ENCODE assay signal across 9 mouse cellular contexts in the genomic region with DNA sequence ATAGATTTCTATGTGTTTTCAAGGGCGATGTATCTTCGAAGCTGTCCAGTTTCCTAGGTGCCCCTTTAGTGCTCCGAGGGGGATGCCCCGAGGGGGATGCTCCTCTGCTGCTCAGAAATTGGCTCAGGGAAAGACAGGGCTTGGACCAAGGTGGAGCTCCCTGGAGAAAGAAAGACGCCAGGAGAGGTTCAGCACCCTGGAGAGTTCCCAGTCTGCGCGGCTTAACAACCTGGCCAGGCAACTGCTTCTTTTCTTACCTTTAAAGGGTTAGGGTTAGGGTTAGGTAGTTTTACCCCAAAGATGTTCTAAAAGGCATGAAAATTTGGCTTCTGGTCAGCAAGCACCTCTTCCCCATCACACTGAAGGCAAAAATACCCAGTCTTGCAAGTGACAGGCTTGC. TPM values are rescaled to one million over a fixed set of nuclear protein-coding genes. Genes with fewer than 3 reads are reported as not detected.
DNase-seq lines count a peak whose midpoint lies in the region; ATAC-seq lines count a peak whose summit lies in the region.
"Had no signal": no experiment of that assay in that cellular context is flagged by ENCODE, and none has a peak within 500 bp of the region (broad histone marks: within the 10 kb centered on the region; RNA-seq: fewer than 3 reads in every experiment).

No protein-coding gene starts in this region.

- H3K9me3 ChIP-seq in hindbrain, embryonic 10.5 days, result no peaks in the 10 kb centered on the region
- no peaks in the 10 kb centered on the region for H3K9me3 ChIP-seq in hindbrain, embryonic 14.5 days (ENCODE audit: control insufficient read depth, low read length)
- H3K9me3 ChIP-seq: limb, embryonic 13.5 days had no signal

- ATAC-seq in hindbrain, embryonic 14.5 days (ENCODE audit: low FRiP score), result no peak
- ATAC-seq in inflammation-experienced regulatory T-cells, adult 6 months, result no peak

- H3K4me3 ChIP-seq in hindbrain, embryonic 10.5 days, result no peak overlapping the region
- no peak overlapping the region for H3K4me3 ChIP-seq in hindbrain, embryonic 14.5 days (replicated peaks; ENCODE audit: low read length)
- H3K4me3 ChIP-seq: limb, embryonic 13.5 days had no signal

- WGBS in hindbrain, embryonic 10.5 days, result 30% methylated on average over 7 of the region's 7 CpGs
- 27% methylated on average over 7 of the region's 7 CpGs for WGBS in hindbrain, embryonic 14.5 days

- H3K27ac ChIP-seq in hindbrain, embryonic 10.5 days, result no peak overlapping the region
- no peak overlapping the region for H3K27ac ChIP-seq in hindbrain, embryonic 14.5 days
- H3K27ac ChIP-seq: limb, embryonic 13.5 days had no signal

- H3K4me1 ChIP-seq in hindbrain, embryonic 10.5 days (replicated peaks), result peaks cover 4% of the 10 kb centered on the region
- H3K4me1 ChIP-seq in hindbrain, embryonic 14.5 days (replicated peaks; ENCODE audit: control insufficient read depth, insufficient read depth, low read length), result peaks cover 2% of the 10 kb centered on the region; the same call in 1 of the 2 replicates
- H3K4me1 ChIP-seq: limb, embryonic 13.5 days had no signal

- intact Hi-C loops in left cerebral cortex, postnatal 4 days (cut with DNase I), result no loop called here

- H3K4me2 ChIP-seq in hindbrain, embryonic 14.5 days (replicated peaks), result no peak overlapping the region
- H3K4me2 ChIP-seq: limb, embryonic 13.5 days had no signal

- peaks cover 7% of the 10 kb centered on the region; the same call in 1 of the 2 replicates for H3K27me3 ChIP-seq in hindbrain, embryonic 10.5 days (ENCODE audit: insufficient read depth, poor library complexity, severe bottlenecking)
- H3K27me3 ChIP-seq in hindbrain, embryonic 14.5 days (ENCODE audit: control insufficient read depth, insufficient read depth, low read length), result peaks cover 6% of the 10 kb centered on the region; the same call in 1 of the 2 replicates

- H3K9ac ChIP-seq in hindbrain, embryonic 14.5 days, result no peak overlapping the region
- H3K9ac ChIP-seq: limb, embryonic 13.5 days had no signal

- H3K36me3 ChIP-seq in hindbrain, embryonic 10.5 days, result no peaks in the 10 kb centered on the region
- H3K36me3 ChIP-seq in hindbrain, embryonic 14.5 days (replicated peaks; ENCODE audit: control insufficient read depth, insufficient read depth), result no peaks in the 10 kb centered on the region
- H3K36me3 ChIP-seq: limb, embryonic 13.5 days had no signal

- DNase-seq in hindbrain, embryonic 10.5 days (ENCODE audit: low spot score), result peak; percentile 54
- no peak for DNase-seq in hindbrain, embryonic 14.5 days (ENCODE audit: low spot score)
- peak; percentile 28 for DNase-seq in 416B (ENCODE audit: low read depth)
- DNase-seq in adrenal gland, adult 2 months, result peak; percentile 33
- peak; percentile 74 to 77 for DNase-seq in kidney, postnatal 4 days
- no peak for DNase-seq in left cerebral cortex, postnatal 4 days
- DNase-seq in right cerebral cortex, adult 2 months (ENCODE audit: low spot score in 2 of 2), result no peak

RNA-seq across cellular contexts. Expression of gene Slc6a11, which starts 43.9 kb away (rescaled TPM):
- polyA plus RNA-seq in hindbrain, embryonic 10.5 days (2016; fragmentation: Nextera tagmentation; extraction: Ambion mirVana), result 0.35 and 0.47 TPM in 2 replicates
- 64.0 and 78.9 TPM in 2 replicates for polyA plus RNA-seq in hindbrain, embryonic 14.5 days (2014; fragmentation: Nextera tagmentation; extraction: Ambion mirVana)
- total RNA-seq in adrenal gland, adult 2 months (2021), result under 1 TPM in 1 of 2 experiments, not detected in 1; 0.06 TPM
- 0.02 and 0.13 TPM in 2 replicates for polyA plus RNA-seq in adrenal gland, adult 2 months (2012; rRNA removed)
- total RNA-seq in left cerebral cortex, postnatal 4 days (2021), result 100 to 1,000 TPM; 131 to 148 TPM
- polyA plus RNA-seq in inflammation-experienced regulatory T-cells, adult 6 months (2017; shearing (Covaris generic)), result not detected

RNA-seq across cellular contexts. Expression of gene Atp2b2, which starts 44.7 kb away (rescaled TPM):
- 1.7 and 5.8 TPM in 2 replicates for polyA plus RNA-seq in hindbrain, embryonic 10.5 days (2016; fragmentation: Nextera tagmentation; extraction: Ambion mirVana)
- polyA plus RNA-seq in hindbrain, embryonic 14.5 days (2014; fragmentation: Nextera tagmentation; extraction: Ambion mirVana), result 34.2 and 39.0 TPM in 2 replicates
- total RNA-seq in adrenal gland, adult 2 months (2021), result 1 to 10 TPM; 3.9 to 8.5 TPM
- 1.5 and 2.1 TPM in 2 replicates for polyA plus RNA-seq in adrenal gland, adult 2 months (2012; rRNA removed)
- 100 to 1,000 TPM; 204 to 209 TPM for total RNA-seq in left cerebral cortex, postnatal 4 days (2021)
- polyA plus RNA-seq in inflammation-experienced regulatory T-cells, adult 6 months (2017; shearing (Covaris generic)), result under 1 TPM in 2 of 3 experiments, not detected in 1; 0.12 to 0.15 TPM

Comparison
In these comparisons a context has a peak if more than half of its experiments do, and no peak if none do; other contexts are left out.
1. DNase-seq: peak in hindbrain, embryonic 10.5 days (single experiment), 416B (single experiment), adrenal gland, adult 2 months (single experiment) and kidney, postnatal 4 days (2 of 2); none in hindbrain, embryonic 14.5 days (single experiment), left cerebral cortex, postnatal 4 days (single experiment) and right cerebral cortex, adult 2 months (0 of 2).
2. RNA of gene Slc6a11, which starts 43.9 kb away (polyA plus RNA-seq): 64.0 to 78.9 TPM in hindbrain, embryonic 14.5 days; 0.35 to 0.47 TPM in hindbrain, embryonic 10.5 days, 0.02 to 0.13 TPM in adrenal gland, adult 2 months and not detected in inflammation-experienced regulatory T-cells, adult 6 months; every median in the first group is over 10 times any median in the second.